Comparison of ENCODE assay signal across 8 mouse cellular contexts in the genomic region with DNA sequence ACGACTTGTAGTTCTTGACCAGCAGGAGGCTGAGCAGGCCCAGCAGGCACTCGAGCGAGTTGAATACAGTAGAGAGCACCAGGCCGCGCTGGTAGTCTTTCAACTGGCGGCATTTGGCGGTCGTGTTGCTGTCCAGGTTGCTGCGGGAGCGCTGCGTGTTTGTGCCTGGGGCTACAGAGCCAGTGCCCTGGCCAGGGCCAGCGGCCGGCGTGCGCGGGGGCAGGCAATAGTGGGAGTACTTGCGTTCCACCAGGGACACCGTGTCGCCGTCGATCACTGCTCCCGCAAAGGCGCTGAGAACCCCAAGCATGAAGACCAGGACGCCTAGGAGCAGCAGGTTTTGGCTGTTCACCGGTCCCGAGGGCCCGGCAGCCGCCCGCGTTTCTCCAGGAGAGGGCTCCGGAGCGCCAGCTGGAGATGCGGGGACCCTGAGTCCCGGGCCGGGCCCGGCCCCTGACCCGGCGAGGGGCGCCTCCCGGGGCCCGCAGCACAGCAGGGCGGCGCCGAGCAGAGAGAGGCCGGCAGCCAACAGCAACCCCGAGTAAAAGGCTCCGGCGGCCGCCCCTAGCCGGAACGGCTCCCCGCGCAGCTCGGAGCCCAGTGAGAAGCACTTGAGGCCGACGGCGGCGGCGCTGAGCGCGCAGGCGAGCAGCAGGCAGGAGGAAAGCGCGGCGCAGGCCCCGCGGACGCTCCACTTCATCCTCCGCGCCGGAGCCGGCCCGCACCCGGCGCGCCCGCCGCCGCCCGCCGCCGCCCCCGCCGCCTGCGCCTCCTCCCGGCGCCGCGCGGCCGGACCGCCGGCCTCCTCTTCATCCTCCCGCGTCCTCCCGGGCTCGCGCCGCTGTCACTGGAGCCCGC. TPM values are rescaled to one million over a fixed set of nuclear protein-coding genes. Genes with fewer than 3 reads are reported as not detected.
DNase-seq lines count a peak whose midpoint lies in the region; ATAC-seq and TF ChIP-seq lines count a peak whose summit lies in the region.

No protein-coding gene starts in this region.

- no peak for TF ChIP-seq CTCF in liver, embryonic 14.5 days (IDR thresholded peaks at IDR 0.05; ENCODE audit: low read depth)

- peak; percentile 48 for DNase-seq in thymus, postnatal 4 days
- DNase-seq in thymus, postnatal 0 days (ENCODE audit: low spot score), result no peak
- peak; percentile 48 for DNase-seq in embryonic facial prominence, embryonic 11.5 days (ENCODE audit: low spot score)
- no peak for DNase-seq in liver, embryonic 14.5 days (ENCODE audit: low read depth in 3 of 3, low spot score in 3 of 3)
- no peak for DNase-seq in c-Kit-positive CD71-positive TER-119-positive erythroid progenitor cells, embryonic 14.5 days (ENCODE audit: low spot score)

- no peak for TF ChIP-seq EP300 in liver, embryonic 14.5 days (IDR thresholded peaks at IDR 0.05; ENCODE audit: low read depth)

- H3K9ac ChIP-seq in embryonic facial prominence, embryonic 11.5 days (replicated peaks; ENCODE audit: low read length), result peak overlapping the region; percentile 48
- H3K9ac ChIP-seq in heart, embryonic 13.5 days, result peak overlapping the region; percentile 76
- H3K9ac ChIP-seq in kidney, embryonic 15.5 days, result peak overlapping the region; percentile 45
- no peak overlapping the region for H3K9ac ChIP-seq in liver, embryonic 14.5 days (replicated peaks)
- peak overlapping the region; percentile 76 for H3K9ac ChIP-seq in neural tube, embryonic 13.5 days

- peak overlapping the region; percentile 95 for H3K4me2 ChIP-seq in embryonic facial prominence, embryonic 11.5 days (ENCODE audit: low read depth, low read length)
- peak overlapping the region; percentile 88 for H3K4me2 ChIP-seq in heart, embryonic 13.5 days
- peak overlapping the region; percentile 97 for H3K4me2 ChIP-seq in kidney, embryonic 15.5 days
- H3K4me2 ChIP-seq in liver, embryonic 14.5 days (ENCODE audit: low read depth), result peak overlapping the region; percentile 58
- H3K4me2 ChIP-seq in neural tube, embryonic 13.5 days, result peak overlapping the region; percentile 88

- H3K36me3 ChIP-seq in embryonic facial prominence, embryonic 11.5 days (replicated peaks; ENCODE audit: control insufficient read depth, insufficient read depth, low read depth, low read length), result no peaks in the 10 kb centered on the region
- H3K36me3 ChIP-seq in heart, embryonic 13.5 days, result no peaks in the 10 kb centered on the region
- H3K36me3 ChIP-seq in kidney, embryonic 15.5 days, result no peaks in the 10 kb centered on the region
- no peaks in the 10 kb centered on the region for H3K36me3 ChIP-seq in liver, embryonic 14.5 days (replicated peaks; ENCODE audit: control insufficient read depth, insufficient read depth, low read depth)
- no peaks in the 10 kb centered on the region for H3K36me3 ChIP-seq in neural tube, embryonic 13.5 days

- peak overlapping the region; percentile 49 for H3K4me3 ChIP-seq in embryonic facial prominence, embryonic 11.5 days (ENCODE audit: low read depth, low read length)
- peak overlapping the region; percentile 64 for H3K4me3 ChIP-seq in heart, embryonic 13.5 days
- peak overlapping the region; percentile 56 for H3K4me3 ChIP-seq in kidney, embryonic 15.5 days (replicated peaks)
- peak overlapping the region; percentile 3 to 50 for H3K4me3 ChIP-seq in liver, embryonic 14.5 days (ENCODE audit: insufficient read depth in 1 of 2, low read depth in 2 of 2, low read length in 2 of 2)
- H3K4me3 ChIP-seq in neural tube, embryonic 13.5 days, result peak overlapping the region; percentile 66

- no peaks in the 10 kb centered on the region for H3K9me3 ChIP-seq in embryonic facial prominence, embryonic 11.5 days (replicated peaks; ENCODE audit: control insufficient read depth, low read length)
- H3K9me3 ChIP-seq in heart, embryonic 13.5 days, result no peaks in the 10 kb centered on the region
- no peaks in the 10 kb centered on the region for H3K9me3 ChIP-seq in kidney, embryonic 15.5 days (replicated peaks)
- no peaks in the 10 kb centered on the region for H3K9me3 ChIP-seq in liver, embryonic 14.5 days (ENCODE audit: control insufficient read depth, low read length)
- no peaks in the 10 kb centered on the region for H3K9me3 ChIP-seq in neural tube, embryonic 13.5 days

- H3K4me1 ChIP-seq in embryonic facial prominence, embryonic 11.5 days (ENCODE audit: control insufficient read depth, insufficient read depth, low read length), result peaks cover 12% of the 10 kb centered on the region
- peaks cover 31% of the 10 kb centered on the region for H3K4me1 ChIP-seq in heart, embryonic 13.5 days
- H3K4me1 ChIP-seq in kidney, embryonic 15.5 days, result peaks cover 35% of the 10 kb centered on the region
- H3K4me1 ChIP-seq in liver, embryonic 14.5 days (replicated peaks; ENCODE audit: control insufficient read depth in 2 of 2, insufficient read depth in 2 of 2, low read length in 1 of 2), result no peaks in the 10 kb centered on the region
- H3K4me1 ChIP-seq in neural tube, embryonic 13.5 days (replicated peaks), result peaks cover 38% of the 10 kb centered on the region

- peak; percentile 22; the same call in 1 of the 2 replicates for ATAC-seq in embryonic facial prominence, embryonic 11.5 days (replicated peaks; ENCODE audit: insufficient number of reproducible peaks, low FRiP score, low TSS enrichment, low read depth)
- 0 out of 2 replicates have a peak, but pooled peaks have one; percentile 2 for ATAC-seq in heart, embryonic 13.5 days (ENCODE audit: extremely low read depth, insufficient number of reproducible peaks, low FRiP score, low TSS enrichment)
- ATAC-seq in kidney, embryonic 15.5 days (replicated peaks; ENCODE audit: low FRiP score), result peak; percentile 66
- ATAC-seq in liver, embryonic 14.5 days (ENCODE audit: insufficient read depth), result peak; percentile 21; the same call in 1 of the 2 replicates
- ATAC-seq in neural tube, embryonic 13.5 days (ENCODE audit: low read depth), result peak; percentile 57

- peaks cover 66% of the 10 kb centered on the region for H3K27me3 ChIP-seq in embryonic facial prominence, embryonic 11.5 days (ENCODE audit: control insufficient read depth, insufficient read depth, low read length)
- peaks cover 98% of the 10 kb centered on the region for H3K27me3 ChIP-seq in heart, embryonic 13.5 days (replicated peaks)
- H3K27me3 ChIP-seq in kidney, embryonic 15.5 days, result peaks cover 98% of the 10 kb centered on the region
- peaks cover 84% of the 10 kb centered on the region for H3K27me3 ChIP-seq in liver, embryonic 14.5 days (ENCODE audit: control insufficient read depth, insufficient read depth, low read length)
- H3K27me3 ChIP-seq in neural tube, embryonic 13.5 days, result peaks cover 99% of the 10 kb centered on the region

- WGBS in embryonic facial prominence, embryonic 11.5 days, result under 1% methylated on average over 77 of the region's 100 CpGs
- WGBS in heart, embryonic 13.5 days, result under 1% methylated on average over 89 of the region's 100 CpGs
- under 1% methylated on average over 79 of the region's 100 CpGs for WGBS in kidney, embryonic 15.5 days
- under 1% methylated on average over 74 of the region's 100 CpGs for WGBS in liver, embryonic 14.5 days (ENCODE audit: insufficient replicate concordance)
- WGBS in neural tube, embryonic 13.5 days, result 0% methylated on average over 61 of the region's 100 CpGs

- H3K27ac ChIP-seq in embryonic facial prominence, embryonic 11.5 days (replicated peaks; ENCODE audit: low read depth, low read length), result no peak overlapping the region
- no peak overlapping the region for H3K27ac ChIP-seq in heart, embryonic 13.5 days (replicated peaks)
- H3K27ac ChIP-seq in kidney, embryonic 15.5 days, result no peak overlapping the region
- H3K27ac ChIP-seq in liver, embryonic 14.5 days, result no peak overlapping the region
- no peak overlapping the region for H3K27ac ChIP-seq in neural tube, embryonic 13.5 days (replicated peaks)

RNA-seq across cellular contexts. Expression of a gene that starts 0.5 kb away (rescaled TPM):
- not detected in 2 replicates for polyA plus RNA-seq in thymus, postnatal 0 days (2015; fragmentation: Nextera tagmentation; extraction: Ambion mirVana)
- not detected in 2 replicates for polyA plus RNA-seq in embryonic facial prominence, embryonic 11.5 days (2014; fragmentation: Nextera tagmentation; extraction: Ambion mirVana)
- 0.10 TPM in 1 of 2 replicates, not detected in the other for polyA plus RNA-seq in heart, embryonic 13.5 days (2015; fragmentation: Nextera tagmentation; extraction: Ambion mirVana)
- polyA plus RNA-seq in kidney, embryonic 15.5 days (2015; fragmentation: Nextera tagmentation; extraction: Ambion mirVana), result 0.09 TPM in 1 of 2 replicates, not detected in the other
- 0.19 and 0.20 TPM in 2 replicates for polyA plus RNA-seq in liver, embryonic 14.5 days (2012; rRNA removed)
- polyA plus RNA-seq in liver, embryonic 14.5 days (2014; fragmentation: Nextera tagmentation; extraction: Ambion mirVana), result 0.10 TPM in 1 of 2 replicates, not detected in the other
- polyA plus RNA-seq in neural tube, embryonic 13.5 days (2015; fragmentation: Nextera tagmentation; extraction: Ambion mirVana), result 0.99 and 1.1 TPM in 2 replicates

RNA-seq across cellular contexts. Expression of a gene that starts 21.0 kb away (rescaled TPM):
- 0.14 and 0.17 TPM in 2 replicates for polyA plus RNA-seq in thymus, postnatal 0 days (2015; fragmentation: Nextera tagmentation; extraction: Ambion mirVana)
- polyA plus RNA-seq in embryonic facial prominence, embryonic 11.5 days (2014; fragmentation: Nextera tagmentation; extraction: Ambion mirVana), result 0.22 TPM in 1 of 2 replicates, not detected in the other
- polyA plus RNA-seq in heart, embryonic 13.5 days (2015; fragmentation: Nextera tagmentation; extraction: Ambion mirVana), result 0.20 and 0.23 TPM in 2 replicates
- 0.31 and 0.34 TPM in 2 replicates for polyA plus RNA-seq in kidney, embryonic 15.5 days (2015; fragmentation: Nextera tagmentation; extraction: Ambion mirVana)
- not detected in 2 replicates for polyA plus RNA-seq in liver, embryonic 14.5 days (2012; rRNA removed)
- polyA plus RNA-seq in liver, embryonic 14.5 days (2014; fragmentation: Nextera tagmentation; extraction: Ambion mirVana), result 0.09 TPM in 1 of 2 replicates, not detected in the other
- polyA plus RNA-seq in neural tube, embryonic 13.5 days (2015; fragmentation: Nextera tagmentation; extraction: Ambion mirVana), result 0.27 TPM in 1 of 2 replicates, not detected in the other

RNA-seq across cellular contexts. Expression of a gene that starts 54.8 kb away (rescaled TPM):
- polyA plus RNA-seq in thymus, postnatal 0 days (2015; fragmentation: Nextera tagmentation; extraction: Ambion mirVana), result 2.4 and 3.4 TPM in 2 replicates
- polyA plus RNA-seq in embryonic facial prominence, embryonic 11.5 days (2014; fragmentation: Nextera tagmentation; extraction: Ambion mirVana), result 2.1 and 2.7 TPM in 2 replicates
- polyA plus RNA-seq in heart, embryonic 13.5 days (2015; fragmentation: Nextera tagmentation; extraction: Ambion mirVana), result 5.0 and 5.1 TPM in 2 replicates
- polyA plus RNA-seq in kidney, embryonic 15.5 days (2015; fragmentation: Nextera tagmentation; extraction: Ambion mirVana), result 6.7 and 7.5 TPM in 2 replicates
- 2.3 and 2.6 TPM in 2 replicates for polyA plus RNA-seq in liver, embryonic 14.5 days (2012; rRNA removed)
- polyA plus RNA-seq in liver, embryonic 14.5 days (2014; fragmentation: Nextera tagmentation; extraction: Ambion mirVana), result 1.1 and 1.2 TPM in 2 replicates
- 4.4 and 5.0 TPM in 2 replicates for polyA plus RNA-seq in neural tube, embryonic 13.5 days (2015; fragmentation: Nextera tagmentation; extraction: Ambion mirVana)

Comparison
In these comparisons a context has a peak if more than half of its experiments do, and no peak if none do; other contexts are left out.
1. DNase-seq: peak in thymus, postnatal 4 days (single experiment) and embryonic facial prominence, embryonic 11.5 days (single experiment); none in thymus, postnatal 0 days (single experiment), liver, embryonic 14.5 days (0 of 3) and c-Kit-positive CD71-positive TER-119-positive erythroid progenitor cells, embryonic 14.5 days (single experiment).
2. ATAC-seq: peak in every context shown above with its lines; median percentile 66 in kidney, embryonic 15.5 days; 57 in neural tube, embryonic 13.5 days; 22 in embryonic facial prominence, embryonic 11.5 days; 21 in liver, embryonic 14.5 days; 2 in heart, embryonic 13.5 days.
3. Peak in every context shown above with its lines, with median percentiles within 50 percentile points of each other: H3K4me2 ChIP-seq and H3K4me3 ChIP-seq.